Mouse (Mus musculus): ENCODE measurements at regions not wholly inside any gene's neighbourhood (a gene's known extent, or its start where the extent isn't known, plus 50 kb on each side); places are given as distances from the start of the nearest gene placed in this dataset.

- DNase-seq (ENCODE audit: low spot score) = no peak
Observed at GRCm38 (mm10) chr2:169237856-169238255, 282.5 kb upstream of the Zfp64 start.

GRCm38 (mm10) chr2:169237321-169237720, 281.9 kb upstream of the Zfp64 start:
- no peak for DNase-seq (ENCODE audit: low spot score)

- no peak for DNase-seq (ENCODE audit: low spot score)
Observed at GRCm38 (mm10) chr2:169234368-169235070, 279.1 kb upstream of the Zfp64 start.

- DNase-seq (ENCODE audit: low spot score) = no peak
Observed at GRCm38 (mm10) chr2:169233151-169234123, 278.1 kb upstream of the Zfp64 start.

GRCm38 (mm10) chr2:169222264-169222663, 266.9 kb upstream of the Zfp64 start:
- DNase-seq (ENCODE audit: low spot score) = no peak

GRCm38 (mm10) chr2:169221141-169221540, 265.8 kb upstream of the Zfp64 start:
- no peak for DNase-seq (ENCODE audit: low spot score)

GRCm38 (mm10) chr2:169215546-169216043, 260.2 kb upstream of the Zfp64 start:
- no peak for DNase-seq (ENCODE audit: low spot score)

- no peak for DNase-seq (ENCODE audit: low spot score)
Observed at GRCm38 (mm10) chr2:169214396-169214795, 259.0 kb upstream of the Zfp64 start.

GRCm38 (mm10) chr2:169213314-169213713, 257.9 kb upstream of the Zfp64 start:
- DNase-seq (ENCODE audit: low spot score) = peak; percentile 33

- no peak for DNase-seq (ENCODE audit: low spot score)
Observed at GRCm38 (mm10) chr2:169212676-169213257, 257.4 kb upstream of the Zfp64 start.

- no peak for DNase-seq (ENCODE audit: low spot score)
Observed at GRCm38 (mm10) chr2:169204254-169204752, 248.9 kb upstream of the Zfp64 start.

GRCm38 (mm10) chr2:169191974-169192373, 236.6 kb upstream of the Zfp64 start:
- DNase-seq (ENCODE audit: low spot score) = no peak

- no peak for DNase-seq (ENCODE audit: low spot score)
Observed at GRCm38 (mm10) chr2:169191465-169191864, 236.1 kb upstream of the Zfp64 start.

GRCm38 (mm10) chr2:169177565-169177964, 222.2 kb upstream of the Zfp64 start:
- no peak for DNase-seq (ENCODE audit: low spot score)

- DNase-seq (ENCODE audit: low spot score) = peak; percentile 77
Observed at GRCm38 (mm10) chr2:169168795-169169194, 213.4 kb upstream of the Zfp64 start.

GRCm38 (mm10) chr2:169168376-169168775, 213.0 kb upstream of the Zfp64 start:
- no peak for DNase-seq (ENCODE audit: low spot score)

- no peak for DNase-seq (ENCODE audit: low spot score)
Observed at GRCm38 (mm10) chr2:169161651-169162050, 206.3 kb upstream of the Zfp64 start.

- no peak for DNase-seq (ENCODE audit: low spot score)
Observed at GRCm38 (mm10) chr2:169158760-169159159, 203.4 kb upstream of the Zfp64 start.

GRCm38 (mm10) chr2:169158005-169158673, 202.8 kb upstream of the Zfp64 start:
- no peak for DNase-seq (ENCODE audit: low spot score)

- no peak for DNase-seq (ENCODE audit: low spot score)
Observed at GRCm38 (mm10) chr2:169156908-169157307, 201.5 kb upstream of the Zfp64 start.

- no peak for DNase-seq (ENCODE audit: low spot score)
Observed at GRCm38 (mm10) chr2:169154881-169155280, 199.5 kb upstream of the Zfp64 start.
